Mouse (Mus musculus): ENCODE measurements around the gene Lamtor2.

Gene Lamtor2

DNA sequence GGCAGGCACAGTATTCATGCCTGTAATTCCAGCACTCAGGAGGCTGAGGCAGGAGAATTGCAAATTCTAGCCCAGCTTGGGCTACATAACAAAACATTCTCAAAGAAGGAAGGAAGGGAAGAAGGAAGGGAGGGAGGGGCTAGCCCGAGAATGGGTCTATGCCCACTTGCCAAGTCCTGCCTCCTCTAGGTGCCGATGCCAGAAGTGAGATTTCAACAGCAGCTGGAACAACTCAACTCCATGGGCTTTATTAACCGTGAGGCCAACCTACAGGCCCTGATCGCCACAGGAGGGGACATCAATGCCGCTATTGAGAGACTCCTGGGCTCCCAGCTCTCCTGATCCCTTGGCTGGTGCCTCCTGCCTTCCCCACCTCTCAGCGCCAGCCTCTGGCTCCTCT, 15.0 kb upstream of the Lamtor2 start:
- DNase-seq: no peak

DNA sequence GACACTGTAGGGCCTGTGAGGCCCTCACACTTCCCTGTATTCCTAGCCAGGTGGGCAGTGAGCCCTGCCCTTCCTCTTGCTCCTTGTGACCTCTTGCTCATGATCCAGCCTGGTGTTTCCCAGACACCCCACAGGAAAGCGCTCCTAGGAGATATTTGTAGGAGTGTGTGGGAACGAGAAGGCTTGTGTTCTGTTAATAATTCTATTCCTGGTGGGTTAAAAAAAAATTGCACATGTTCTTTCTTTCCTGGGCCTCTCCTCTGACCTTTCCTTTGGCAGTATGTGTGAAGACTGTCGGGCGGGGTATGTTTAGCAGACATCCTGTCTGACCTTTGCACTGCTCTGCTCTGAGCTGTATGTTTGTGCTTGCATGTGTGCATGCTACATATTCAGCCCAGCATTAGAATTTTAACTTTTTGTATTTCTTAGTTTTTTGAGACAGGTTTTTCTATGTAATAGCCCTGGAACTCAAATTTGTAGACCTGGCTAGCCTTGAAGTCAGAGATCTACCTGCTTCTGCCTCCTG, 13.7 kb upstream of the Lamtor2 start:
- DNase-seq: no peak

GRCm38 (mm10) chr3:88566116-88566515, 13.2 kb upstream of the Lamtor2 start:
- DNase-seq: no peak

DNA sequence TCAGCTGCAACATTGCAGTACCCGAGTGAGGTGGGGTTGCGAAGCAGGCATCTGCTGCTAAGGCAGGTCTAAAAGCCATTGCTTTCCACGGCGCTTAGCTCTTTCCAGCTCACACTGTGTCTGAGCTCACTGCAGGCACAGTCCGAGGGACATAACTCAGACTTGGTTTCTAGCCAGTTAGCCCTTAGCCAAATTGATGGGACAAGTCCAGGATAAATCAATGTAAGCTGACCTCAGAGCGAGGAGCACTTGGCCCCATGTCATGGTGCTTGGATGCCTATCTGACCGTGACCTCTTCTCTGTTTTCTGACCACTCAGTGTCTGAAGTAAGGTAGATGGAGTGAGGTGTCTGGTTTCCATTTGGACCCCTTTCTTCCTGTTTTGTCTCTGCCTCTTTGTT, 11.1 kb upstream of the Lamtor2 start:
- peak in 1 of 2 experiments; percentile 22 for DNase-seq

DNA sequence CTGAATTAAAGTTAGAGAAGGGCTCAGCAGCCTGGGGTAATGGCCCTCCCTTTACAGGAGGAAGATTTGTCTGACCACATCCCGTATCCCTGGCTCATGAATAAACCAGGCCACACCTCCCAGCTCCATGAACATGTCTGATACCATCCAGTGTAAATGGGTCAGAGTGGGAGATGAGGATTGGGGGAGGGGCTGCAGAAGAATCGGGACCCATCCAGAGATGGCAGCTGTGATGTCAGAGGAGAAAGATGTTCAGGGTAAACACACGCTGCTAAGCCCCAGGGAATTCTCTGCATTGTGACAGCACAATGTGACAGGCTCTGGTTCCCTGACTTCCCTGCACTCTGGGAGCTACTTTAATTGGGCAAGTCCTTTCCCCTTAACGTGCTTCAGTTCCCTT, 10.6 kb upstream of the Lamtor2 start:
- DNase-seq: no peak

DNA sequence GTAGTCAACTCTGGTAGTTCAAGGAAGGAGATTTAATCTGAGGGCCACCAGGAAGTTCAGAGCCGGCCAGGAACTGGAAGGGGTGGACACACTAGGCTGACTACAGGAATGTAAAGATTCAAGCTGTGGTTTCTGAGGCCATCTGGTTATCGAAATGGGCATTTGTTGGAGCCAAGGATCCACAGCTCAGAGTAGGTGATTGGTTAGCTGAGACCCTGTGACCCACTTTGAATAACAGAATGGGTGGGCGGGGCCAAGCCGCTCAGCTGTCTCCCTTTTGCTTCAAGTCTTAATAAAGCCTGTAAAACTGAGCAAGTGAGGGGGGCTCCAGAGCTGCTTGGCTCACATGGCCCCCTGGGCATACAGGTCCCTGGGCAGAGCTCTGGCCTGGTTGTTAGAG, 9.1 kb upstream of the Lamtor2 start:
- peak; percentile 53 to 74 for DNase-seq

GRCm38 (mm10) chr3:88559596-88559995, 6.7 kb upstream of the Lamtor2 start:
- no peak for DNase-seq

DNA sequence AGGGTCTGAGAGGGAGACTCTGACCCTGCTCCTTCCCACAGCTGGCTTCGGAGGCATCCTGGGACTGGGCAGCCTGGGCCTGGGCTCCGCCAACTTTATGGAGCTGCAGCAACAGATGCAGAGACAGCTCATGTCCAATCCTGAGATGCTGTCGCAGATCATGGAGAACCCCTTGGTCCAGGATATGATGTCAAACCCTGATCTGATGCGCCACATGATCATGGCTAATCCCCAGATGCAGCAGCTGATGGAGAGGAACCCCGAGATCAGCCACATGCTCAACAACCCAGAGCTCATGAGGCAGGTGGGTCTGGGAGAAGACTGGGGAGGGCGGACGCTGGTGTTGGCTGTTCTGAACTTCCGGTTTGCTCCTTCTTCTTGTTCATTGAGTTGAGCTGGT, 3.7 kb upstream of the Lamtor2 start:
- peak in 1 of 2 experiments; percentile 1 for DNase-seq

DNA sequence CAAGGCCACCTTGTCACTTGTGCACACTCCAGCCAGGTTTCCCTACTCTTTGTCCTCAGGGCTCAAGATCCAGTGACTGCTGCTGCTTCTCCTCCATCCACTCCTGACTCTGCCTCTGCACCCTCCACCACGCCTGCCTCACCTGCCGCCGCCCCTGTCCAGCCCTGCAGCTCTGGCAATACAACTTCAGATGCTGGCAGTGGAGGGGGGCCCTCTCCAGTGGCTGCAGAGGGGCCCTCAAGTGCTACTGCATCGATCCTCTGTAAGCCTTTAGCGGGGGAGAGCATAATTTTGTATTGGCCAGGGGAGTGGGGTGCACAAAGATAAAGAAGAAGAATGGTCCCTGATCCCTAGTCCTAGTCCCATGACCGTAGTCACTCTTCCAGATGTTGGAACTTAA, 2.9 kb upstream of the Lamtor2 start:
- DNase-seq: peak in 1 of 2 experiments; percentile 4

- peak in 1 of 2 experiments; percentile 10 for DNase-seq
Measured at GRCm38 (mm10) chr3:88555069-88555605, 2.3 kb upstream of the Lamtor2 start.

DNA sequence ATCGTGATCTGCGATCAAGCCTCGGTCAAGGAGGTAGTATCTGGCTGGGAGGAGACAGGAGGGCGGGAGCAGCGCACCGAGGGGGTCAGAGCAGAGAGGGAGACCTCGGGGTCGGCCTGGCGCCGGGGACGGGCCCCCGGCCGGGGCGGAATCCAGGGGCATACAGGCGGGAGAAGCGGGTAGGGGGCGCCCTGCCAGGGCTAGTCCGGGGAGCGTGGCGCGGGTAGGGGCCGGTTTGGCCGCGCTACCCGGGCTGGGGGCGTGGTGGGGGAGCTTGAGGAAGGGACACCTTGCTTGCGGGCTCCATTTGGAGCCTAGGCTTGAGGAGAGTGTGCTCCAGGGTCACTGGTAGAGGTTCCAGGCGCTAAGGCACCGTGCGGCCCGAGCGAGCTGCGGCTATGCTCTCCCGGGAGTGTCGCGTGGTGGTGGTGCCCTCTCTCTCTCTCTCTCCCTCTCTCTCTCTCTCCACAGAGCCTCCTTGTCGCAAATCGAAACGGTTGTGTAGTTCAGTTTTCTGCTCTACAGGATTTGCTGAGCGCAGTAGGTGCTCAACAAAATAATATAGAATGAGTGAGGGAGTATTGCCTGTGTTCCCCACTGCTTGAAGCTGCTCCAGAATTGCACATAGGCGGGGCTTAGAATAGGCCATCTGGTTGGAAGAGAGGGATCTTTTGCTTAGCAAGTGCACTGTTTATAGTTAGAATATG, 1.2 kb upstream of the Lamtor2 start:
- DNase-seq: peak in 1 of 2 experiments; percentile 77

DNA sequence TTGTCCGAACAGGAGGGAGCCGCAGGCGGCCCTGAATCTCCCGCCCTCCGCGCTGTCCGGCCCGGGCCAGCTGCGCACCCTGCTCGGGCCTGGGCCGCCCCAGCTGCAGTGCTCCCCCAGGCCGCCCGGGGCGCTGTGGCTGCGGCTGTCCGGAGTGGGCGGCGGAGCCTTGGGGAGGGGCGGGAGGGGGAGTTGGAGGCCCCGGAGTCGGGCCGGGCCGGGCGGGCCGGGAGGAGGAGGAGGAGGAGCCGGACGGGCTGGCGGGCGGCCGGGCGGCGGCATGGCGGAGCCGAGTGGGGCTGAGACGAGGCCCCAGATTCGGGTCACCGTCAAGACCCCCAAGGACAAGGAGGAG, 628 bp upstream of the Lamtor2 start, which contains the start of gene Ubqln4:
Gene Ubqln4 (plus strand): TSS at position 234 of the 355 bp plus-strand sequence.
- DNase-seq: peak; percentile 93 to 95

GRCm38 (mm10) chr3:88552082-88552645, 710 bp downstream of the Lamtor2 start:
- no peak for DNase-seq

DNA sequence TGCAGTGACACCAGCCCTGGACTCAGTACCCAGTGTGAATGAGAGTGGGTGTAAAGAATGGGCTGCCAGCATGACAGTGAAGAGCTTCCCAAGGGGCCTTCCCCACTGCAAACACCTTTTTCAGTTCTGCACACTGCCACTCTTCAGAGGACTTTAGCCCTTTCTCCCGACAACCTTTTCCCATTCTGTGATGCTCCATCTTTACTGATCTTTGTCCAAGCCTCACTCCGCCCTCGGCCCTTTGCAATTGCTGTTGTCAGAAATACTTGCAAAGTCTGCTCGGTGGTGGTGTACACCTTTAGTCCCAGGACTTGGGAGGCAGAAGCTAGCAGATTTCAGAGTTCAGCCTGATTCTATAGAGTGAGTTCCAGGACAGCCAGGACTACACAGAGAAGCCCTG, 1.3 kb downstream of the Lamtor2 start:
- DNase-seq: peak in 1 of 2 experiments; percentile 16

DNA sequence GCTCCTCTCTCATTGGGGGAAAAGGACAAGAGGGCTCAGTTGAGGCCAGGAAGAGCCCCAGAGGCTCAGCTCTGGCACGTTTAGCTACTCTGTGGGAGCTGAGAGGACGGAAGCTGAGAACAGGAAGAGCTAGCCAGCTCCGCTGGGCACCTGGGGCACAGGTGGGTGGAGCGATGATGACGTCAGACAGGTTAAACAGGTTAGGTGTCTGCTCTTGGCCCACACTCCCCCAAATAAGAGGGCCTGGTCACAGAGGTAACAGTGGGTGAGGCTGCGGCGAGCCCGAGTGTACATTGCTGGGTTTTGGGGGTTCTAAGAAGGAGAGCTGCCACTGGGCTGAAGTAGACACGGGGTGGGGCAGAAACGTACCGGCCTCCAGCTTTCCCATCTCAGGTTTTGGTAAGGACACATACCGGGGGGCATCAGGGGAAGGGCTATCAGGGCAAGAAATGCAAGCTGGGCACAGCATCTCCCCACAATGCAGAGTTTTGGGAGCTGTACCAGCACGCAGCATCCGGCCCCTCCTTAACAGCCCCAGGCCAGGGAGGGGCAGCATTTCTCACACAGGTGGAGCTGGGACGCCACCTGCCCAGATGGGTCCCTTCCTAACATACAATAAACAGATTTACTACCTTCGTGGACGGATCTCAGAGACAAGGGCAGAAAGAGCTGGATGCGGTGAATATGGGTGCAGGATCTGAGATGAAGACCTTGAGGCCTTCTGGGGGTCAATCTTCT, 4.5 kb downstream of the Lamtor2 start, which contains the start of gene Rab25:
Gene Rab25 (minus strand): TSS at position 121 of the 738 bp plus-strand sequence.
- DNase-seq: no peak

GRCm38 (mm10) chr3:88546674-88547418, 6.0 kb downstream of the Lamtor2 start:
- no peak for DNase-seq

GRCm38 (mm10) chr3:88544955-88545591, 7.8 kb downstream of the Lamtor2 start:
- peak; percentile 33 to 37 for DNase-seq

GRCm38 (mm10) chr3:88544514-88544913, 8.4 kb downstream of the Lamtor2 start:
- DNase-seq: peak; percentile 75 to 79

DNA sequence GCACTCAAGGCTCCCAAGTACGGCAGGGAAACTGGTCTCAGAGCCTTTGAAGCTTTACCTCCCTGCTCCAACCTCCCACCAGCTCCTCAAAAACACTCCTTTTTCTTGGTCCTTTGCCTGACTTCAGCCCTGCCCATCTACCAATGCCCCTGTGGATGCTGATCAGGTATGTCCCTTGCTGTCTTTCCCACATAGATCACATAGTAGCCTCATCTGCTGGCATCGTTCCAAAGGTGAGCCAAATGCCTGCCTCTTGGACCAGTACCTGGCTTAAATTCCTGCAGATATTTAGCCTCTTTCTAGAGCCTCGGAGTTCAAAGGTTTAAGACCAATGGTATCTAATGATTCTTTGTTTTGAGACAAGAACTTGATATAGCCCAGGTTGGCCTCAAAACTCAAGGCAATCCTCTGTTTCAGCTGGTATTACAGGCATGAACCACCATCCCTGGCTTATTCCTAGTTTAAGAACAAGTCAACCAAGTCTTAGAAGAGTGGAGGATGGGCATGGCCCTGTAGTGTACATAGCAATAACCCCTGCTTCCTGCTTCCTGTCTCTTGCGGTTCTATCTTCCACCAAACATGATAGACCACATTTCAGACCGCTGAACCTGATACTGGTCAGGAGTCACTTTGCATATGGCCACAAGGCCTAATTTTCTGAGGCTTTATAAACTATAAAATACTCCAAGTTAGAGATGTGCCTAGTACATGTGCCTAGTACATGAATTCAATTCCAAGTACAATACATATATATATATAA, 9.0 kb downstream of the Lamtor2 start:
- DNase-seq: peak in 1 of 2 experiments; percentile 52

- DNase-seq: peak in 1 of 2 experiments; percentile 34
Measured at GRCm38 (mm10) chr3:88543174-88543573, 9.7 kb downstream of the Lamtor2 start.

- peak; percentile 53 to 58 for DNase-seq
Measured at GRCm38 (mm10) chr3:88542486-88542885, 10.4 kb downstream of the Lamtor2 start.

Data from cerebellum, postnatal 14 days (tissue).